Mouse (Mus musculus) lung, adult 2 months (tissue): ENCODE results near the gene Arhgap30.

ENCODE experiments used
- CTCF ChIP-seq: fragments of 200-500 bp; IDR thresholded peaks from 2 replicates; pipeline ENCODE4 v1.5.1; 2011; ENCODE audit warnings: mild to moderate bottlenecking, low read length, control low read depth; ENCODE audit not compliant: insufficient read depth
- POLR2A ChIP-seq: fragments of 200-500 bp; IDR thresholded peaks from 2 replicates; pipeline ENCODE4 v1.6.1; 2011; ENCODE audit warnings: low read depth, mild to moderate bottlenecking, control low read depth, low read length, borderline replicate concordance; ENCODE audit errors: extremely low read depth

- TF ChIP-seq CTCF (no peak), POLR2A (no peak)
These were observed 28.1 kb upstream of the Arhgap30 start, which contains the start of gene Klhdc9 for GRCm38 (mm10) chr1:171360656-171361055.
